Mouse (Mus musculus): ENCODE measurements around the gene Taf4.

The Taf4 gene

DNA sequence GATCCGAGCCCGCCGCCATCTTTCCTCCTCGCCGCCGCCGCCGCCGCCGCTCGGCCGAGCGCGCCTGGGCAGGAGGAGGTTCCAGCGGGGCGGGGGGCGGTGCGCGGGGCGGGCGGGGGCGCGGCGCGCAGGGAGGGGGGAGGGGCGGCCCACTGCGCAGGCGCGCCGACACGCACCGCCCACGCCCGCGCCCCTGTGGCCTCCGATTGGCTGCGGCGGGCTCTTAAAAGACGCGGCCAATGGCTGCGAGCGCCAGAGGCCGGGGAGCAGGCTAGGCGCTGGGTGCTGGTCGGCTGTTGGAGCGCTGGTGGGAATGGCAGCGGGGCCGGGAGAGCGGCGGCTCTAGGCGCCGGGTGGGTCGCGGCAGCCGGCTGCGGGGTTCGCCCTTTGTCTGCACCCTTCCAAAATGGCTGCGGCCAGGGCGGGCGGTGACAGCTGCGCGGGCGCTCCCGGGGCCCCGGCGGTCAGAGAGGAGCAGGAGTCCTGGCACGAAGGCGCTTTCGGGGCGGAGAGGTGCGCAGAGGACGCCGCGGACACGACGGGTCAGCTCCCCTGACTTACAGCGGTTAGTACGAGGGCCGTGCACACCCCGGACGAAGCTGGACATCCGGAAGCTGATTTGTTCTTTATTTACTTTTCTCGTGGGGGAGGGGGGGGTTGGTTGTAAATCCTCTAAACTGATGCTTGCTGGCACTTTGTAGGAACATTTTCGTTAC is at the start of gene Taf4:
TSS of gene Taf4 (minus strand) at position 19 of the 716 bp plus-strand sequence.
- DNase-seq (ENCODE audit: low spot score): peak; percentile 84

DNA sequence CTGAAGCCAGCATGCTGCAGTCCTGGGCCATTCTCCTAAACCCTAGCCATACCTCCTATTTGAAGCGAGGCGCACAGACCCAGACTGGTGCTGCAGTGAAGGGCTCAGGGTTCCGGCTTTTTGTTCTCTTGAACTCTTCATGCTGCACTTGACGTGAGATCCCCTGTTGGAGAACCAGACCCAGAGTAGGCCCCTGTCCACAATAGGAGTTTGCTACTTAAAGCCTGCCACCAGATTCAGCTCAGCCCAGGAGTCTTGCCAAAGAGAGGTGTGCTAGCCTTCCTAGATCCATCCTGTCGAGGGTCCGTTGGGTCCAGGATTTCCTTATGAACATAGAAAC is 49.4 kb upstream of the Taf4 start:
- DNase-seq (ENCODE audit: low spot score): no peak

DNA sequence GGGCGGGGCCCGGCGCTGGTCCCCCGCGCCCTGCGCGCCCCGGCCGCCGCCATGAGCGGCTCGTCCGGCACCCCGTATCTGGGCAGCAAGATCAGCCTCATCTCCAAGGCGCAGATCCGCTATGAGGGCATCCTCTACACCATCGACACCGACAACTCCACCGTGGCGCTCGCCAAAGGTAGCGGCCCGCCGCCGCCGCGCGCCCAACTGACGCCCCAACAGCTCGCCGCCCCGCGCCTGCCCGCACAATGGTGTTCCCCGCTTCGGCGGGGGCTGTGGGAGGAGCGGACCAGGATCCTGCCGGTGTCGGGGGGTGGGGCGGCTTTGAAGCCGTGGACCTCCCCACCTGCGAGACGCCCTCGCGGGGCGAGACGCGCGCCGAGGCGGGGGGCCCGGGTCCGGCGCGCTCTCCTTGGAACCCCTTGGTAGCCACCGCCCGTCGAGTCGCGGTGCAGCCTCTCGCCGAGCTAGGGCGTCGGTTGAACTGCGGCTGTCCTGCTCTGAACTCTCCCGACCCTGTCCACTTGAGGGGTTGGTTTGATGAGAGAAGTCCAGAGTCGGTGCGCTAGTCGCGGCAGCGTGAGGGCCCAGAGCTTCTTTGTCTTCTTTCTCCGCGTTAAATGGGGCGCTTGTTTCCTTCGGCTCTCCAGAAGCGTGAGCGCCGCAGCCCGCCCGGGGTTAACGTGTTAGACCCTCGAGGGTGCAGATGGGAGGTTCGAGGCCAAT is 48.9 kb upstream of the Taf4 start:
- DNase-seq (ENCODE audit: low spot score): peak; percentile 64

GRCm38 (mm10) chr2:180024401-180025098 is 48.1 kb upstream of the Taf4 start, which contains the start of gene Lsm14b:
TSS of gene Lsm14b (plus strand) at chr2:180024987.
- peak; percentile 96 for DNase-seq (ENCODE audit: low spot score)

DNA sequence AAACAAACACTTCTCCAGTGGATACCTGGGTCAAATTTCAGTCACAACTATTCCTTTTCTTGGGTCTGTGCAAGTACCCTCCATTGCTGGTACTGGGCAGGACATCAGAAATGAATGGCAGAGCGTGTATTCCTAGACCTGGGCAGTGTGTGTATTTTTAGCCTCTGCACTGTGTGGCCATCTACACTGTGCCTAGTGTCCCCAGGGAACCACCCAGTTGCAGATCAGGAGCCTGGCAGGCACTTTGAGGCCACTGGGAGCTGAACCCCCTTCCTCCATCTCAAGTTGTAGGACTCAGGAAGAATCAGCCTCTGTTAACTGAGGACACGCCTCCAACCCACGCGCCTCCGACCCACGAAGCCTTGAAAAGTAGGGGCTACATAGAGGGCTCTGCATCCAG is 46.3 kb upstream of the Taf4 start:
- DNase-seq (ENCODE audit: low spot score): no peak

DNA sequence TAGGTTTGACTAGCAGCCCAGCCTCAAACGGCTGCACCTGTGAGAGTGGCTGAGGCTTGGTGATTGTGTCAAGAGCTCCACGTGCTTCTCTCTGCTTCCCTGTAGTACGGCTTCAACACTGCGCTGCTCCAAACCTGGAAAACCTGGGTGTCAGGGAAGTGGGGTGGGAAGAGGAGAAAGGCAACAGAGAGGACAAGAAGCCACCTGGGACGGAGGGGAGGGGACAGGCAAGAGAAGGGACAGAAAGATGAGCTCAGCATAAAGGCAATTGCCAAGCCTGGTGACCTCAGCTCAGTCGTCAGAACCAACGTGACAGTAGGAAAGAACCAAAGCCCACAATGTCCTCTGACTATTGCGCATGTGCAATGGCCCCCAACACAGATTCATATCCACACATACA is 44.5 kb upstream of the Taf4 start:
- no peak for DNase-seq (ENCODE audit: low spot score)

GRCm38 (mm10) chr2:180020091-180020661 is 43.7 kb upstream of the Taf4 start:
- DNase-seq (ENCODE audit: low spot score): no peak

DNA sequence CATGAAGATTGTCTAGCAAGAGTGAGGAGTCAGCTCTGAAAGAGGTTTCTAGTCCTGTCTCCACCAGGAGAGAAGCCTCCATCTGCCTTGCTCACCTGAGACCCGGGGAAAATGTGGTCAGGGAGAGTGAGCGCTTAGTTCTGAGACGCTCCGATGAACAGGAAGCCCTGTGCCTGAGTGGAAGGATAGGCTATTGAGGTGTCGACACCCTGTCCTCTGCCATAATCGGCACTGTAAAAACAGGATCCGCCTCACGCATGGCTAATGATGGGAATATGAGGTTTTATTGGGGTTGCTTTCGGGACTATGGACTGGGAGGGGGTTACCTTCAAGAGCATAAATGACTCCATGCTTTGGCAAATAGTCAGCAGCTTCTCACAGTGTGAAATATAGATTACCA is 42.1 kb upstream of the Taf4 start:
- DNase-seq (ENCODE audit: low spot score): no peak

DNA sequence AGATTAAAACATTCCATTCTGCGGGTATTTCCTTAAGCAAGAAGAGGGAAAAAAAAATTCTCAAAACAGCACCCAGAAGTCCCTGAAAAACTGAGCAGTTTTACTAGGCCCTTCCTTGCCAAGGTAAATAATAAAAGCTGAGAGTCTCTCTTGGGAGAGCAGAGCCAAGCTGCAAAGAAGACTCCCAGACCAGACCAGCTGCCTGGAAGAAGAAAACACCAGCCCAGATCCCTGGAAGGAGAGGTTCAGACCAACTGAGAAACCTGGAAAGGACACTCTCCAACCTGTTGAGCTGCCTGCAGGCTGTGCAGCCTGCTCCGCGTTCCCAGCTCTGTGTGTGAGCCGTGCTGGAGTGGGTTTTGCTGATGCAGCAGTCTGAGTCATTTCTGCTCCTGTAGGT is 41.2 kb upstream of the Taf4 start:
- no peak for DNase-seq (ENCODE audit: low spot score)

- no peak for DNase-seq (ENCODE audit: low spot score)
These were observed 37.2 kb upstream of the Taf4 start for GRCm38 (mm10) chr2:180013686-180014085.

DNA sequence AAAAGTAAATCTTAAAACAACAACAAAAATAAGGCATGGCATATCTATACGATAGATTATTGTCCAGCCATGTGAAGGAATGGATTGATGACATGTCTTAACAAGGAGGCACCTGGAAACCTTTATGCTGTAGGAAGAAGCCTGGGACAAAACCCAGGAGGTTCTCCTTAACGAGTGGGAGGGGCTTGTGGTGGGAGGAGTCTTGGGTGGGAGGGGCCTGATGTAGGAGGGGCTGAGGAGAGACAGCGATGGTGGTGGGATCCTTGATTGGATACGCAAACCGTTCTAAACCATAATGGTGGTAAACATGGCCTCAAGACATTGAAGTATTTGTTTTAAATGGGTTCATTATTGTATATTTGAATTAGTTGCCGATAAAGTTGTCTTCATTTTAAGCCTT is 34.9 kb upstream of the Taf4 start:
- DNase-seq (ENCODE audit: low spot score): no peak

DNA sequence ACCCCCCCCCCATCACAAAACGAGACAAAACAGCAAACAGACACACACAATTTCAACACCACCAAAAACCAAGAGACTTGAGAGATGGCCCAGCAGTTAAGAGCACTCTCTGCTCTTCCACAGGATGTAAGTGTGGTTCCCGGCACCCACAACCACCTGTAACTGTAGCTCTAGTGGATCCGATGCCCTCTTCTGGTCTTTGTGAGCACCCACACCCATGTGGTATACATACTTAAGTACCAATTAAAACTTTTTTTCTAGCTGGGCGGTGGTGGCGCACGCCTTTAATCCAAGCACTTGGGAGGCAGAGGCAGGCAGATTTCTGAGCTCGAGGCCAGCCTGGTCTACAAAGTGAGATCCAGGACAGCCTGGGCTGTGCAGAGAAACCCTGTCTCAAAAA is 34.2 kb upstream of the Taf4 start:
- no peak for DNase-seq (ENCODE audit: low spot score)

DNA sequence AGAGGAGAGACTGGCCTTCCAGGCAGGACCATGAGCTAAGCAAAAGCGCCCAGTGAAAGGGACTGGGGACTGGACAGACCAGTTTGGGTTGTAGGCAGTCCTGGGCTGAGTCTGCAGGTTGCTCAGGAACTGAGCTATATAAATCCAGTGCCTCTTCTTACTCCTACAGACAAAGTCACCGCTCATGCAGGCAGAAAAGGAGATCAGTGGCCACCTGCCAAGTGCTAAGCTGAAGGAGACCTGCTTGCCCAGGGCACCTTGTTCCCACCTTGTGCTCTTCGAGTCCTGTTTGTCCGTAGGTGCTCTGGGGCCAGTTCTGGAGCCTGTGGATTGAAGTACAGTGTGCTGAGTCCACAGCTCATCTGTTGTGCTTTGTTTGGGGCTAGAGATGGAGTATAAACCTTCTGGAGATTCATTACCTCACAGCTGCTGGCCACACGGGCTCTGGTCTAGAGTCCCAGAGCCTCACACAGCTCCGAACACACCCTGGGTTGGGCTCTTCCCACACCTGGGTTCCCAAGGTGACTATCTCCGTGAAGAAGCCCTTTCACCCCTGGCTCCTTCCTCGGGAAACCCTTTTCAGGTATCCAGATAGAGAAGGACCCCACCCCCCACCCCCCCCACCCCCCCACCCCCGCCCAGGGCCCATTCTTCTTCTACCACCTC is 30.0 kb upstream of the Taf4 start:
- no peak for DNase-seq (ENCODE audit: low spot score)

- DNase-seq (ENCODE audit: low spot score): no peak
These were observed 29.4 kb upstream of the Taf4 start for GRCm38 (mm10) chr2:180005656-180006351.

DNA sequence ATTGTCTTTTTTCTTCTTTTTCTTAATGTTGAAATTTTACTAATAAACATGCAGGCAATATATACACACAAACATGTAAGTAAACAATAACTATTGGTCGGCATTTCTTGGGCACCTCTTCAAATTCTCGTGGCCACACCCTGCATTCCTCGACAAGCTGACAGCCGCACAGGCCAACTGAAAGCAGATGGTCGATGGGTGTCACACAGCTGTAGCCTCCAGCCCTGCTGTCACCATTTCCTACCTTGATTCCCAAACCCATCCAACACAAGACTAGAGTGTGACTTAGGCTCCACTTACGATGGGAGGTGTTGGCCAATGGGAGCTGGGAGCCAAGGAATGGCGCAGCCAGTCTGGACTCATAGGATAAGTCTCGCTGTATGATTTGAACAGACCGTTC is 25.2 kb upstream of the Taf4 start:
- no peak for DNase-seq (ENCODE audit: low spot score)

- no peak for DNase-seq (ENCODE audit: low spot score)
These were observed 22.0 kb upstream of the Taf4 start for GRCm38 (mm10) chr2:179998431-179998830.

DNA sequence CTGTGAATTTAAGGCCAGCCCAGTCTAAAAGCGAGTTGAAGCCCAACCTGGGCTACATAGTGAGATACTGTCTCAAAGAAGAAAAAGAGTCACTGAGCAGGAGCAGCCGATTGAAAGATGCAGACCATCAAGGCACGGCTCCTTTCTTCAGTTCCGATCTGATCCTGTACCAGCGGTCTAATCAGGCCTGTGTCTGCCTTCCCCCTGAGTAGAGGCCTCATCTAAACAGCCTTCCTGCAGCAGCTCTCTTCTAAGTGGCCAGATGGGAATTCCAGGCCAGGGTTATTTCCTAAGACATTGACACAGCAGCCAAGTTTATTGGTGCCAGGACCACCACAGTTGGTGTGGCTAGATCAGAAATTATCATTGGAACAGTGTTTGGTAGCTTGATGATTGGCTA is 16.6 kb upstream of the Taf4 start:
- DNase-seq (ENCODE audit: low spot score): no peak

DNA sequence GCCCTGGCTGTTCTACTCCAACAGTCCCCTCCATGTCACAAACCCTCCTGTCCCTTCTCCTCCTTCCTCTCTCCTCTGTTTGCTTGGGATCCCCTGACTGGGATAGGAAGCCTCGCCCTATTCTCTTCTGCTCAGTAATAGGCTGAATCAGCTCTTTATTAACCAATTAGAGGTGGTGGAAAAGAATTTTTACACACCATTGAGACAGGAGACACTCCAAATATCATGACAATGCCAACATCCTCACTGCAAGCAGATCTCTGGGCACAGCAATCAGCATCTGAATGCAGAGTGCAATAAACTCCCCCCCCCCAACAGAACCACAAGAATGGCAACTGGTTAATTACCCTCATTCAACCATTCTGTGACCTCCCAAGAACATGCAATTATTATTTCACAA is 12.7 kb upstream of the Taf4 start:
- no peak for DNase-seq (ENCODE audit: low spot score)

DNA sequence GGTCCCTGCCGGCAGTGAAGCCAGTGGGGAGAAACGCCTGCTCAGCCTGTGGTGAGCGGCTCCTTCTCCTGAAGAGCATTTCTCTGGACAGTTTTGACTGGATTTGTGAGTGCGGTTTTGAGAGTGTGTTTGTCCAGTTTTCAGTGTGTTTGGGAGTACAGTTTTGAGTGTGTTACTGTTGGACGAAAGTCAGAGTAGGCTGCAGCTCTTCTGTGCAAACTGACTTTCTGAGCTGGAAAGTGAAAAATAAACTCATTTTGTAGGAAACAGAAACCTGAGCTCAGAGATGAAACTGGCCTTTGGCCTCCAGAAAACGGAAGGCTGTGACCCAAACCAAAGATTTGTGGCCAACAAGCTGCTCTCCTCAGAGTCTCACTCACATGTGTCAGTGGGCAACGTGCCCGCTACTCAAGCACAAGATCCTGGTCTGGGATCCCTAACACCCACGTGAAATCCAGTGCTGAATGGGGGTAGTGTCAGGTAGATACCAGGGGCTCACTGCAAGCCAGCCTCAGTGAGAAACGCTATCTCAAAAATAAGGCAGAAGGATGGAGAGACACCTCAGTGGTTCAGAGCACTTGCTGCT is 10.1 kb upstream of the Taf4 start:
- no peak for DNase-seq (ENCODE audit: low spot score)

GRCm38 (mm10) chr2:179985695-179986094 is 9.2 kb upstream of the Taf4 start:
- DNase-seq (ENCODE audit: low spot score): no peak

DNA sequence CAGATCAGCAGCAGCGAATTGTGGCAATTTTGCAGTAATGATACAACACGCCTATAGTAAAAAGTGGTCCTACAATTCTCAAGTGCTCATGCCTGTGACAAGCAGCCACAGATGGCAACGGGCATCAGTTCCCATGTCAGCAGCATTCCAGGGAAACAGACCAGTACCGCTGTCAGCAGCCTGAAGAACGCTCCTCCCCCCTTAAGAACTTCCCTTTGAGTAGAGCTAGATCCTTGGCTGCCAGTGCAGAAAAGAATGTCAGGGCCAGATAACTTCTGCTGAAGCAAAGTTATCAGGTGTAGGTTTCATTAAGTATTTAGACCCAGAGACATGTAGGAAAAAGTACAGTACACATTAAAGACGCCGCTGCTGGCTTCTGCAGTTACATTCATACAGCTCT is 8.4 kb upstream of the Taf4 start:
- DNase-seq (ENCODE audit: low spot score): peak; percentile 47
